Mouse (Mus musculus) spleen, adult 2 months (tissue): ENCODE data around the gene Dusp10.

Experiments used
- CTCF ChIP-seq: fragments of 200-500 bp; IDR thresholded peaks from 2 replicates; pipeline ENCODE4 v1.5.1; 2011; ENCODE audit warnings: mild to moderate bottlenecking, inconsistent platforms; ENCODE audit not compliant: insufficient read depth, insufficient read length, insufficient replicate concordance; ENCODE audit errors: extremely low read depth
- POLR2A ChIP-seq: fragments of 200-500 bp; IDR thresholded peaks from 2 replicates; pipeline ENCODE4 v1.6.1; 2011; ENCODE audit warnings: low read depth, low read length, inconsistent platforms

GRCm38 (mm10) chr1:184005315-184006058 lies 7.6 kb upstream of the Dusp10 start:
- TF ChIP-seq POLR2A (no peak), CTCF (no peak)
